Mouse (Mus musculus) spleen, embryonic (tissue): ENCODE data around the gene Riiad1.

Source experiments
- CTCF ChIA-PET: fragments of 350-600 bp; sonication (Branson Sonifier 250); formaldehyde crosslinking; loops from one replicate; lab custom pipeline; 2022; lab: Charles Lee

The Riiad1 gene

DNA sequence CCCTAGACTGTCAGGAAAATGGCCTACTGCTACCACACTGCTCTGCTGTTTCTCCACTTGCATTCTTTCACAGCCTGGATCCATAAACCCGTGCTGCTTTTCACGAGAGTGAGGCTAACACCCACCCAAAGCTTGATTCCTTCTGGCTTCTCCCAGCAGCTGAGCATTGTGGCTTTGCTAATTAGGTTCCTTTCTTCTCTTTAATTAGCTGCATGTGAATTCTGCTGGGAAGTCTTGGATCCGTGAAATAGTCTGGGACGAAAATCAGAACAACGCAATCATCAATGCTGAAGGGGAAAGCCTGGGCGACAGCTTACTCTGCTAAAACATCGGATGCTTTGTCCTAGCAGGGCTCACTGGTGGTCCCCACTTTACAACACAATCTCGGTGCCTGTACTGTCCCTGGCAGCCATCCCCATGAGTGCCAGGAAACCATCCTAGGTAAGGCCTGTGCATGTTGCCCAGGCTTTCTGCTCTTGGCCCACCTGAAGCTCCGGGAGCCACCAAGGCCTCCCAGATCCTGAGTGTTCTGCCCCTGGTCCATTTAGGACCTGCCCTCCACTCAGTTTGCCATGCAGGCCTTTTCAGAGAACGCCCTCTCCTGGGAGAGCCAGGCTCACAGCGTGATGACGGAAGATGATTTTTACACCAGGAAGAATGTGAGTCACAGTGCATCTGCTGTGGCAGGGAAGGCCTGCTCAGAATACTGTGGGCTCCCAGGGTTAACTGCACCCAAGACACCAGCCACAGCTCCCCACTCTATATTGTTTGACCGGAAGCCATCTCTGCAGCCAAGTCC is 14.3 kb downstream of the Riiad1 start:
- CTCF ChIA-PET, result interaction anchor here (0.6 kb wide), 1 partner anchor 135 kb away, joined by 3 read pairs; no protein-coding TSS in a partner anchor

DNA sequence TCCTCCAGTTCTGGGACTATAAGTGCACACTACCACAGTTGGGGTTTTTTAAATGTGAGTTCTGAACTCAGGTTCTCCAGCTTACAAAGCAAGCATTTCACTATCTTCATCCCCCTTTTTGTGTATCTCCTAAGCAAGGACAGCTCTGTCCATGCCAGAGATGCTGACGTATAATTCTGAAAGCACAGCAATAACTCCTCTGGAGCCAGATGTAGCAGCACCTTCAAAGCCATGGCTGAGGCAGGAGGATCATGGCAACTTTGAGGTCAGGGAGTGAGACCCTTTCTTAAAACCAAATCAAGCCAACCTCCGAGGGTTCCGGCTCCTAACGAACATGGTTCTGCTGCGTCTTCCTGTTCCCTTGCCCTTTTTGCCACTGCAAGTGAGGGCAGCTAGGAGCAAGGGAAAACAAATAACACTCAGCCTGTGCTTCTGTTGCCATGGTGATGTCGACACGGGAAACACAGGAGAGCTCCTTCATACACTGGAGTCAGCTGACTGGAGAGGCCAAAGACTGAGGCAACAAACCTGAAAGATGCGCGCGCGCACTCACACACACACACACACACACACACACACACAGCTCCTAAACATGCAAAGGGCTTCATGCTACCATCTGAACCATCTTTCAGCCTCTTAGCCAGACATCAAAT is 16.1 kb downstream of the Riiad1 start:
- CTCF ChIA-PET, result no interaction called here

DNA sequence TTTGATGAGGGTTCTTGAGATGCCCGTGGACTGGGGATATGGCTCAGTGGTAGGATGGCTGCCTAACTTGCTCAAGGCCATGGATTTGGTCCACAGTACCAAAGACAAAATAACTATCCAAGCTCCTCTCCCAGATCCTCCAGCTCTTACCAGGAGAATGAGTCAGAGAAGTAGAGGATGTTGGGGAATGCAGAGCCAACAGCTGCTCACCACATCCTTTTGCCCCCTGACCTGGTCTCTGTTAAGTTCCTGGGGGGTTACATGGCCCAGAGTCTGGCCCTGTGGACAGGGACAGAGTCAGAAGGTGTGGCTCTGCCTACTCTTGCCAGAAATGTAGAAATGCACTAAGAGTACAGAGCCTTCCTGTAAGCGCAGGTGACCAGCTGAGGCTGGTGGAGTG is 20.3 kb downstream of the Riiad1 start:
- CTCF ChIA-PET, result no interaction called here

DNA sequence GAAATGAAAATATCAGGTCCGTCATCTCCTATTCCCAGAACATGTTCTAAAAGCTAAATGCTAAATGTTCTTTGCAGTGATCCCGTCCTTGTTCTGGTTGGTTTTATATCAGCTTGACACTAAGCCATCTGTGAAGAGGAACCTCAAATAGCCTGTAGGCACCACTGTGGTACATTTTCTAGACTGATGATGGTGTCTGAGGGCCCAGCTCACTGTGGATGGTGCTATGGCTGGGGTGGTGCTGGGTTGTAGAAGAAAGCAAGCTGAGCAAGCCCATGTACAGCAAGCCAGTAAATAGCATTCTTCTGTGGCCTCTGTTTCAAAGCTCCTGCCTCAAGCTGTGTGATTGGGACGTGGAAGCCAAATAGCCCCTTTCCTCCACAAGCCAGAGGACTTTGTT is 23.1 kb downstream of the Riiad1 start:
- CTCF ChIA-PET, result interaction anchor here (1.9 kb wide), 1 partner anchor 13 kb away, joined by 10 read pairs; no protein-coding TSS in a partner anchor

DNA sequence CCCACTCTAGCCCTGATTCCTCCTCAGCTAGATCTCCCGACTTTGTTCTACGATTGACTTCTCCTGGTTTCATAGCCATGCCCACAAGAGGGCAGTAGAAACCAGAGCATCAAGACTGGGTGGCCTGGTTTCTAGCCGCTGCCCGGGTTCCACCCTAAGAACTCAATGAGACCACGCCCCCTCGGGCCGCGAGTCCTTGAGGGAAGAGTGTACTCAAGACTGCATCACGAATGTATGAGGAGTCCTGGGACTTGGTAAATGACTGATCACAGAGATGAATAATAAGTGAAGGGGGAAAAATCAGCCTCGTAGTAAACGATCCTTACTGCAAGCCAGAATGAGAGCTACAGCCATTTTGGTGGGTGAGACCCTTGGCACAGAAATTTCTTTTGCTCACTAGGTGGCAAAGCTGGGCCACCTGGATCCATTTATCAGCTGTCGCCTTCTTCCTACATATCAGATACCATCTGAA is 23.6 kb downstream of the Riiad1 start:
- CTCF ChIA-PET, result interaction anchor here (0.8 to 1.9 kb wide), 2 partner anchors 12 to 94 kb away, joined by 3 to 10 read pairs; partner anchors contain the start of gene C2cd4d

DNA sequence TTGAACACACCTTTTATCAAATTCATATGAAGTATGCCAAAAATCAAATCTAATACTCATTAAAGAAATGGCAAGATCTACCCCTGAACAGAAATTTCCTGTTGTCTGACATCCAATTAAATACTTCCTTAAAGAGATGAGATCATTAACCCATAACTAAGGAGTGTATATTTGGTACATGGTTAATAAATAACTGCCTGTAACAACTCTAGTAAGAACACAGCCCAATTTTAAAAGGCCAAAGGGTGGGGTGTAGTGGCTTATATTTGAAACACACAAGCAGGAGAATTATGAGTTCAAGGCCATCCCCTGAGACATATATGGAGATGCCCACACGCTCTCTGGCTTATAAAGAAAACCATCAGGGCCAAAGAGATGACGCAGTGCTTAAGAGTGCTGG is 30.8 kb downstream of the Riiad1 start:
- CTCF ChIA-PET, result no interaction called here

DNA sequence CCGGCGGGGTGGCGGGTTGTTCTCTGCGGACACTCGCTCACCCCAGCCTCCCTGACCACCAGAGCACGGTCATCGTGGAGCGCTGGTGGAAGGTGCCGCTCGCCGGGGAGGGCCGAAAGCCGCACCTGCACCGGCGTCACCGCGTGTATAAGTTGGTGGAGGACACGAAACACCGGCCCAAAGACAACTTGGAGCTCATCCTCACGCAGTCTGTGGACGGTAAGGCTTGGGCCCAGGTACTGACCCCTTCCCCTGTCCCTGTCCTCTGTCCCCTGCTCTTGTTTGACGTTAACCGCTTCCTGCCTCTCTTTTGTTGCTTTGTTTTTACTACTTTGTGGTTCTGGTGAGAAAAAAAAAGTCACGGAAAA is 36.6 kb downstream of the Riiad1 start, which contains the start of gene Oaz3:
TSS of gene Oaz3 (minus strand) at position 319 of the 368 bp plus-strand sequence.
- CTCF ChIA-PET, result interaction anchor here (0.5 kb wide), 1 partner anchor 9 kb away, joined by 5 read pairs; no protein-coding TSS in a partner anchor

DNA sequence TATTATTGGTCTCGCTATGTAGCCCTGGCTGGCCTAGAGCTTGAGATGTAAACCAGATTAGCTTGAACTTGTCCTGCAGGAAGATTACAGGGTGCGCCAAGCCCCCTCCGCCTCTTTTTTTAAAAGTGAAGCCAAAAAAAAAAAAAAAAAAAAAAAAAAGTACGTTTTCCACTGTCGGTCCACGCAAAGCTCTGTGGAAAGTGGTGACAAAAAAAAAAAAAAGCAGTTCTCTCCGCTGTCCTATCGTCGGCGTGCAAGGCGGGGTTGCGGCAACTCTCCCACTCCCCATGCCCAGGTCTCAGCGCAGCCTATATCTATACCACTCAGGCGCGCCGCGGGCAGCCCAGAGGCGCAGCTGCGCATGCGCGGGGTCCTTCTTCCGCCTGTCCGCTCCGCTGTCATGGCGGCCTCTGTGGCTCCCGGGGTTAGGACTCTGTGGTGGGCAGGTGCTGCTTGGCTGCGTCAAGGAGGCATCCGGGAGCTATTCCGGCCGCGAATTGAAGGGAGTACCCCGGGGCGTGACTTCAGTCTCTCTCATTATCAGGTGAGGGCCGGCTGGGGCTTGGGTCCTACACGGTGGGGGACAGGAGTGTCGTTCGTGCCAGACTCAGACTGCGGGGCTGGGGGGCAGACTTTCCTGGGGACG is 37.1 kb downstream of the Riiad1 start, which contains the start of gene Mrpl9:
TSS of gene Mrpl9 (plus strand) at position 368 of the 646 bp plus-strand sequence.
- CTCF ChIA-PET, result interaction anchor here (0.5 to 0.7 kb wide), 5 partner anchors 9 to 929 kb away, joined by 4 to 12 read pairs (median 5); no protein-coding TSS in a partner anchor

DNA sequence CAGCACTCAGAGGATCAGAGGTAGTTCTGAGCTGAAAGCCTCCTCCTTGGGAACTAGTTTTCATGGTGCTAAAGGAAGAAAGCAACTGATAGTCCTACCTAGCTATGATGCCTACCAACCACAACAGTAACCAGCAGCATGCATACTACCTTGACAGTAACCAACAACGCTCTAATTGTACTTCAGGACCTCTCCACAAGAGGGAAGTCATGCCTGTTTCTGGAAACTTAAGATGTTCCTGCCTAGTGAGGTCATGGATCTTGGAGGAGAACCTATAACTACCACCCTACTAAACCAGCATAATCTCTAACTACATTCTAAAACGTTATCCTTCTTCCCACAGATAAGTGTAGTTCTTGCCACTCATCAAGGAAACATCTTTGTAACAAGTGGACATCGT is 39.0 kb downstream of the Riiad1 start:
- CTCF ChIA-PET, result no interaction called here

DNA sequence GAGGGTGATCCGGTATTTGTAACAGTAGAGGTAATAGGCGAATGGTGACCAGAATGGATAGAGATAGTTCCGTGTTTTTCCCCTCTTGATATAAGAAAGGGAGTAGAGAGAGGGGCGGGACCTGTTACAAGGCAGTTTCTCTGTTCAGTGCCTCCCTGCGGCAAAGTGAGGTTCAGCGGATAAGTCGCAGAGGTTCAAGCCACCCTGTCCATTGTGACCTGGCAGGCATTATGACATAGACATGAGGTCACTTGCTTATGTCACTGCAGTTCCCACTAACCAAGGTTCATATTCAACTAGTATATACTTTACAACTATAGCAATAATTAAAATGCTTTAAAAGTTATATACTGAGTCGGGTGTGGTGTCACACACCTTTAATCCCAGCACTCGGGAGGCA is 43.7 kb downstream of the Riiad1 start:
- CTCF ChIA-PET, result no interaction called here

DNA sequence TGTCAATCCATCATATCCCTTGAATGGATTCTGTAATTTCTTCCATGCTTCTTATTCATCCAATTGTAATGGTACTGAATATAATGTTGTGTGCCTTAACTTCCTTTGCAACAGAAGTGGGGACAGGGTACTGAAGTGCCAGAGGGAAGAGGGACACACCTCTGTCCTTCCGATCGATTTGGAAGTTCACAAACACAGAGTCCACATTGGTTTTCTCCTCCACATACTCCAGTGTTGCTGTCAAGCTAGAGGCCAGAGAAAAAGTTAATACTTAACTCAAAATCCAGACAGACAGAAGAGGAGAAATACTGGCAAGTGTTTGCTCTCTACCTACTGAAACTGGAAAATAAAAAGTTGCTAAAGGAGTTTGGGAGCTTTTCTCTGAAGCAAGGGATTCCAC is 45.8 kb downstream of the Riiad1 start:
- CTCF ChIA-PET, result no interaction called here

DNA sequence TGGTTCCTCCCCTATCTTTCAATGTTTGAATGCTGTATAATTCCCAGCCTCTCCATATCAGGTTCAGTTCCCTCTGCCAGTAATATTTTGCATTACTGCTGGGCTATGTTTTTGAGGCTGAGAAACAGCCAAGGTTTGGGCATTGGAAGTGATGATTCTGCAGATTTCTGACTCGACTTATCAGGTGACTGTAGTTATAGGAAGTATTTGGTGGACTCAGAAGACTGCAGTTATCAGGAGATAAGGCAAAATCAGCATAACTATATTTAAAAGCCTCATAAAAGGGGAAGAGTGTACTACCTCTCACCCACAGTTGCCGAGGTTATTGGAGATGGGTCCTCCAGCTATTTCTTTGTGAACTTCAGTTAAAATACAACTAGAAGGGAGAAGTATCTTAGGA is 49.2 kb downstream of the Riiad1 start:
- CTCF ChIA-PET, result no interaction called here
